Mouse (Mus musculus): ENCODE measurements around the gene Mst1. TPM values are rescaled to one million over a fixed set of nuclear protein-coding genes. Genes with fewer than 3 reads are reported as not detected.
A peak's percentile ranks its signal among the peaks of the same experiment; 100 is the strongest.

The Mst1 gene
- polyA plus RNA-seq, 1 experiment from 2014 or later, result 9.7 TPM

GRCm38 (mm10) chr9:108067900-108068299 is 12.3 kb upstream of the Mst1 start:
- H3K9me3 ChIP-seq (ENCODE audit: control insufficient read depth, low read length), result no peaks in the 10 kb centered on the region
- H3K27me3 ChIP-seq (replicated peaks; ENCODE audit: control insufficient read depth, insufficient read depth, low read length), result no peaks in the 10 kb centered on the region
- no peak overlapping the region for H3K27ac ChIP-seq (ENCODE audit: low read depth, low read length)
- no peak overlapping the region for H3K4me2 ChIP-seq
- H3K4me3 ChIP-seq (ENCODE audit: low read depth, low read length), result no peak overlapping the region
- ATAC-seq (replicated peaks; ENCODE audit: low FRiP score), result peak; percentile 37
- peak; percentile 80 for DNase-seq (ENCODE audit: low spot score)
- peaks cover 42% of the 10 kb centered on the region for H3K36me3 ChIP-seq (ENCODE audit: control insufficient read depth, insufficient read depth, low read length)
- H3K4me1 ChIP-seq (replicated peaks; ENCODE audit: control insufficient read depth, insufficient read depth, low read length), result peaks cover 10% of the 10 kb centered on the region
- WGBS, result 13% methylated on average over 8 of the region's 8 CpGs
- H3K9ac ChIP-seq (ENCODE audit: low read depth, low read length), result no peak overlapping the region

- Histone ChIP-seq H3K27me3 (replicated peaks; ENCODE audit: control insufficient read depth, insufficient read depth, low read length) (no peaks in the 10 kb centered on the region), H3K36me3 (ENCODE audit: control insufficient read depth, insufficient read depth, low read length) (peaks cover 40% of the 10 kb centered on the region), H3K4me2 (no peak overlapping the region), H3K27ac (ENCODE audit: low read depth, low read length) (no peak overlapping the region), H3K9me3 (ENCODE audit: control insufficient read depth, low read length) (no peaks in the 10 kb centered on the region), H3K4me3 (ENCODE audit: low read depth, low read length) (no peak overlapping the region), H3K4me1 (replicated peaks; ENCODE audit: control insufficient read depth, insufficient read depth, low read length) (peaks cover 6% of the 10 kb centered on the region), H3K9ac (ENCODE audit: low read depth, low read length) (no peak overlapping the region)
- WGBS, result 91% methylated on average over 9 of the region's 9 CpGs
- DNase-seq (ENCODE audit: low spot score) (no peak), ATAC-seq (replicated peaks; ENCODE audit: low FRiP score) (no peak)
These were observed 11.2 kb upstream of the Mst1 start for GRCm38 (mm10) chr9:108069007-108069406.

GRCm38 (mm10) chr9:108069529-108069928 is 10.7 kb upstream of the Mst1 start:
- no peak overlapping the region for H3K27ac ChIP-seq (ENCODE audit: low read depth, low read length)
- H3K36me3 ChIP-seq (ENCODE audit: control insufficient read depth, insufficient read depth, low read length), result peaks cover 40% of the 10 kb centered on the region
- no peak overlapping the region for H3K4me2 ChIP-seq
- H3K9me3 ChIP-seq (ENCODE audit: control insufficient read depth, low read length), result no peaks in the 10 kb centered on the region
- DNase-seq (ENCODE audit: low spot score) (no peak), ATAC-seq (replicated peaks; ENCODE audit: low FRiP score) (no peak)
- H3K27me3 ChIP-seq (replicated peaks; ENCODE audit: control insufficient read depth, insufficient read depth, low read length), result no peaks in the 10 kb centered on the region
- WGBS, result 87% methylated on average over 7 of the region's 7 CpGs
- no peak overlapping the region for H3K9ac ChIP-seq (ENCODE audit: low read depth, low read length)
- H3K4me3 ChIP-seq (ENCODE audit: low read depth, low read length), result no peak overlapping the region
- H3K4me1 ChIP-seq (replicated peaks; ENCODE audit: control insufficient read depth, insufficient read depth, low read length), result peaks cover 6% of the 10 kb centered on the region

- Histone ChIP-seq H3K27ac (ENCODE audit: low read depth, low read length) (no peak overlapping the region), H3K9me3 (ENCODE audit: control insufficient read depth, low read length) (no peaks in the 10 kb centered on the region), H3K9ac (ENCODE audit: low read depth, low read length) (no peak overlapping the region), H3K36me3 (ENCODE audit: control insufficient read depth, insufficient read depth, low read length) (peaks cover 29% of the 10 kb centered on the region), H3K27me3 (replicated peaks; ENCODE audit: control insufficient read depth, insufficient read depth, low read length) (no peaks in the 10 kb centered on the region), H3K4me3 (ENCODE audit: low read depth, low read length) (no peak overlapping the region), H3K4me2 (no peak overlapping the region), H3K4me1 (replicated peaks; ENCODE audit: control insufficient read depth, insufficient read depth, low read length) (peaks cover 6% of the 10 kb centered on the region)
- ATAC-seq (replicated peaks; ENCODE audit: low FRiP score) (no peak), DNase-seq (ENCODE audit: low spot score) (no peak)
- 82% methylated on average over 4 of the region's 4 CpGs for WGBS
These were observed 8.4 kb upstream of the Mst1 start for GRCm38 (mm10) chr9:108071801-108072200.

- Histone ChIP-seq H3K36me3 (ENCODE audit: control insufficient read depth, insufficient read depth, low read length) (peaks cover 34% of the 10 kb centered on the region), H3K27me3 (replicated peaks; ENCODE audit: control insufficient read depth, insufficient read depth, low read length) (no peaks in the 10 kb centered on the region), H3K4me2 (no peak overlapping the region), H3K9ac (ENCODE audit: low read depth, low read length) (no peak overlapping the region), H3K27ac (ENCODE audit: low read depth, low read length) (0 out of 2 replicates have a peak overlapping the region, but pooled peaks have one; percentile 5), H3K4me1 (replicated peaks; ENCODE audit: control insufficient read depth, insufficient read depth, low read length) (peaks cover 11% of the 10 kb centered on the region), H3K4me3 (ENCODE audit: low read depth, low read length) (no peak overlapping the region), H3K9me3 (ENCODE audit: control insufficient read depth, low read length) (no peaks in the 10 kb centered on the region)
- no peak for ATAC-seq (replicated peaks; ENCODE audit: low FRiP score)
- 71% methylated on average over 9 of the region's 9 CpGs for WGBS
- no peak for DNase-seq (ENCODE audit: low spot score)
These were observed 7.7 kb upstream of the Mst1 start for GRCm38 (mm10) chr9:108072481-108072924.

- Histone ChIP-seq H3K4me1 (replicated peaks; ENCODE audit: control insufficient read depth, insufficient read depth, low read length) (peaks cover 20% of the 10 kb centered on the region), H3K27ac (ENCODE audit: low read depth, low read length) (no peak overlapping the region), H3K4me2 (no peak overlapping the region), H3K36me3 (ENCODE audit: control insufficient read depth, insufficient read depth, low read length) (peaks cover 34% of the 10 kb centered on the region), H3K9ac (ENCODE audit: low read depth, low read length) (no peak overlapping the region), H3K27me3 (replicated peaks; ENCODE audit: control insufficient read depth, insufficient read depth, low read length) (no peaks in the 10 kb centered on the region), H3K9me3 (ENCODE audit: control insufficient read depth, low read length) (no peaks in the 10 kb centered on the region), H3K4me3 (ENCODE audit: low read depth, low read length) (no peak overlapping the region)
- ATAC-seq (replicated peaks; ENCODE audit: low FRiP score), result no peak
- DNase-seq (ENCODE audit: low spot score), result no peak
- WGBS, result 64% methylated on average over 7 of the region's 7 CpGs
These were observed 6.9 kb upstream of the Mst1 start for GRCm38 (mm10) chr9:108073141-108073930.

GRCm38 (mm10) chr9:108082549-108082948 is 2.3 kb downstream of the Mst1 start:
- Histone ChIP-seq H3K27ac (ENCODE audit: low read depth, low read length) (peak overlapping the region; percentile 83), H3K9me3 (ENCODE audit: control insufficient read depth, low read length) (no peaks in the 10 kb centered on the region), H3K9ac (ENCODE audit: low read depth, low read length) (peak overlapping the region; percentile 50), H3K27me3 (replicated peaks; ENCODE audit: control insufficient read depth, insufficient read depth, low read length) (peaks cover 5% of the 10 kb centered on the region), H3K36me3 (ENCODE audit: control insufficient read depth, insufficient read depth, low read length) (peaks cover 30% of the 10 kb centered on the region), H3K4me1 (replicated peaks; ENCODE audit: control insufficient read depth, insufficient read depth, low read length) (peaks cover 69% of the 10 kb centered on the region), H3K4me3 (ENCODE audit: low read depth, low read length) (peak overlapping the region; percentile 27), H3K4me2 (peak overlapping the region; percentile 56)
- ATAC-seq (replicated peaks; ENCODE audit: low FRiP score) (no peak), DNase-seq (ENCODE audit: low spot score) (peak; percentile 62)
- WGBS, result 12% methylated on average over 19 of the region's 19 CpGs

- peaks cover 31% of the 10 kb centered on the region for H3K36me3 ChIP-seq (ENCODE audit: control insufficient read depth, insufficient read depth, low read length)
- peak; percentile 62 for DNase-seq (ENCODE audit: low spot score)
- ATAC-seq (replicated peaks; ENCODE audit: low FRiP score), result peak; percentile 40
- H3K9me3 ChIP-seq (ENCODE audit: control insufficient read depth, low read length), result no peaks in the 10 kb centered on the region
- H3K4me1 ChIP-seq (replicated peaks; ENCODE audit: control insufficient read depth, insufficient read depth, low read length), result peaks cover 64% of the 10 kb centered on the region
- 30% methylated on average over 12 of the region's 12 CpGs for WGBS
- H3K27ac ChIP-seq (ENCODE audit: low read depth, low read length), result peak within 1 kb of the TSS; percentile 83
- peaks cover 5% of the 10 kb centered on the region for H3K27me3 ChIP-seq (replicated peaks; ENCODE audit: control insufficient read depth, insufficient read depth, low read length)
- peak within 1 kb of the TSS; percentile 50 for H3K9ac ChIP-seq (ENCODE audit: low read depth, low read length)
- peak within 1 kb of the TSS; percentile 27 for H3K4me3 ChIP-seq (ENCODE audit: low read depth, low read length)
- peak within 1 kb of the TSS; percentile 56 for H3K4me2 ChIP-seq
These were observed 2.8 kb downstream of the Mst1 start, which contains the start of gene Rnf123 for GRCm38 (mm10) chr9:108082988-108083431. Rnf123 (minus strand) TSS chr9:108083346.

GRCm38 (mm10) chr9:108083561-108083960 is 3.3 kb downstream of the Mst1 start:
- ATAC-seq (replicated peaks; ENCODE audit: low FRiP score), result no peak
- Histone ChIP-seq H3K4me1 (replicated peaks; ENCODE audit: control insufficient read depth, insufficient read depth, low read length) (peaks cover 61% of the 10 kb centered on the region), H3K9ac (ENCODE audit: low read depth, low read length) (peak overlapping the region; percentile 50; the same call in 1 of the 2 replicates)

More at GRCm38 (mm10) chr9:108083561-108083960, 3.3 kb downstream of the Mst1 start:
- Histone ChIP-seq H3K27ac (ENCODE audit: low read depth, low read length) (peak overlapping the region; percentile 83), H3K27me3 (replicated peaks; ENCODE audit: control insufficient read depth, insufficient read depth, low read length) (peaks cover 5% of the 10 kb centered on the region), H3K9me3 (ENCODE audit: control insufficient read depth, low read length) (no peaks in the 10 kb centered on the region), H3K36me3 (ENCODE audit: control insufficient read depth, insufficient read depth, low read length) (peaks cover 36% of the 10 kb centered on the region), H3K4me2 (peak overlapping the region; percentile 56), H3K4me3 (ENCODE audit: low read depth, low read length) (0 out of 2 replicates have a peak overlapping the region, but pooled peaks have one; percentile 27)
- 47% methylated on average over 6 of the region's 6 CpGs for WGBS
- DNase-seq (ENCODE audit: low spot score), result no peak
